Mouse (Mus musculus) monocyte, adult 2 months (primary cell): ENCODE measurements around the gene Dnajb3.

Experiments
- DNase-seq, 2 experiments: peaks; one replicate each; pipeline ENCODE4 v3.0.0; 2022; ENCODE audit warnings: low spot score in 2 of 2, low read depth in 1 of 2

Gene Dnajb3

DNA sequence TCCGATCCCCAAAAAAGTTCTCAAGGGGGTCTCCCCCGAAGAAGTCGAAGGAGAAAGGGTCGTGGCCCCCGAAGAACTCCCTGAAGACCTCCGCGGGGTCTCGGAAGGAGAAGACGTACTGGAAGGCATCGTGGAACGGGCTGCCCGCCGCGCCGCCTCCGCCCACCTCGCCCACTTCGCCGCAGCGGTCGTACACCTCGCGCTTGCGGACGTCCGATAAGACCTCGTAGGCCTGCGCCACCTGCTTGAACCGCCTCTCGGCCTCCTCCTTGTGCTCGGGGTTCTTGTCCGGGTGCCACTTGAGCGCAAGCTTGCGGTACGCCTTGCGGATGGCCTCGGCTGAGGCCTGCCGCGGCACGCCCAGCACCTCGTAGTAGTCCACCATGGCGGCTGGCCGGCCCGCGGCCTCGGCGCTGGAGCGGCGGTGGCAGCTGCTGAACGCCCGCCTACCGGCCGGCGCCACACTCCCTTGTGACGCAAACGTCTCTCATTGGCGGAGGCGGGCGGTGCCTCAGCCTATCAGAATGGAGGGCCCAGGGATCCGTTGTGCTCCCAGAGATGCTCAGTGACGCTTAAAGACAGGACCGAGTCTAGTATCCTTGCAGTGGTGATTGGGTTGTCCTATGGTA lies at the start of gene Dnajb3:
Gene Dnajb3, minus strand, starts transcription at position 489 of the 629 bp plus-strand sequence.
- peak in 1 of 2 experiments; percentile 13 for DNase-seq

DNA sequence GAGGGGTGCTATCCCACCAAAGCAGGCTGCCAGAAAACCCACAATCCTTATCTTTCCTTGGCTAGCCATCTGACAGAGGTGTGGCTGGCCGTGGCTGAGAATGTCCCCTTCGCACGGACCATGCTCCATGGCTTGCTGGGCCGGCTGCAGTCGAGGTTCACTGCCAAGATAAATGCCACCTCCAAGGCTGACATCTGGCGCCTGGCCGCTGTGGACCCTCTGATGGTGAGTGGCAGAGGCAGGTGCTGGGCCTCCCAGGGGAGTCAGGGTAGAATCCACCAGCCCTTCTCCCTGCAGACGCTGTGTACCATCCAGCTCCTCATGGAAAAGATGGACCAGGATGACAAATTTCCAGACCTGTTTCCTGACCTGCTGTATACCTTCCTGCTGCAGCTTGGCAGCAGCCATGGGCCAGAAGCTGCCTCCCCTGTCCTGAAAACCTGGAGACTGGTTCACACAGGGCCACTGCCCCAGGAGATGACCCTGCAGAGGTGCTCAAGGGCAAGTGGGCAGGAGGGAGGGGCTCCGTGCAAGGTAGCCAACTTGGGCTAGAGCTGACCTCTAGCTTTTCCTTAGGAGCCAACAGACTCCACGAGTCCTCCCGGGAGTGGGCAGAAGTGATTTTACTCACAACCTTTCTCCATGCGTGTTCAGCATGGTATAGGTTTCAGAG lies 49.3 kb upstream of the Dnajb3 start:
- no peak for DNase-seq

DNA sequence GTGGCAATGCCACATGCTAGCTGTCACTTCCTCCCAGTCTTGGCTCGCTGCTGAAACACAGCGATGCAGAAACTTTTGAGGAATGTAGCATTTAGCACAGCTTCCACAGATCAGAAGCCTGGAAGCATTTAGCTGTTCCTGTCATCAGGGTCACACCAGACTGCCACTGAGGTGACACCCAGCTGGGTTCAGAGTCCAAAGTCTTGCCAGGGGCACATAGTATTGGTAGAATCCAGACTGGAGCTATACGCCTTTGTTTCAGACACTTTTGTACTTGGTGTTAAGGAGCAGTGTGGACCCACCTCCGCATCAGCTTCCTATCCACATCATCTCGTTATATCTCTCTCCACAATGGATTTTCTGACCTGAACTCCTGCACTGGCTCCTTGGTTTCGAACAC lies 48.0 kb upstream of the Dnajb3 start:
- no peak for DNase-seq

DNA sequence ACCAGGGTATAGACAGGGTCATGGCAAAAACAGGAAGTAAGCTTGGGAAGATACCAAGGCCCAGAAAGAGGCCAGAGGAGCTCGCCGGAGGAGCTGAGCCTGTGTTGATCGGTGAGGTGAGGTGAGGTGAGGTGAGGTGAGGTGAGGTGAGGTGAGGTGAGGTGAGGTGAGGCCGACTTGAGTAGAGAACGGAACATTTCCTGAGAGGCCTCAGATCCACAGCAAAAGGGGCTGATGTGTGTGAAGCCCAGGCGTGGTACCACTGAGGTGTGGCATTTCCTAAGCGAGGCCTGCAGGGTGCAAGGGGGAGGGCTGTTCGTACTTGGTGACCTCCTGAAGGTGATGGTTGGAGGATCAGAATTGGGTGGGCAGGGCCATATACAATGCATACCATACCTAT lies 47.5 kb upstream of the Dnajb3 start:
- no peak for DNase-seq

DNA sequence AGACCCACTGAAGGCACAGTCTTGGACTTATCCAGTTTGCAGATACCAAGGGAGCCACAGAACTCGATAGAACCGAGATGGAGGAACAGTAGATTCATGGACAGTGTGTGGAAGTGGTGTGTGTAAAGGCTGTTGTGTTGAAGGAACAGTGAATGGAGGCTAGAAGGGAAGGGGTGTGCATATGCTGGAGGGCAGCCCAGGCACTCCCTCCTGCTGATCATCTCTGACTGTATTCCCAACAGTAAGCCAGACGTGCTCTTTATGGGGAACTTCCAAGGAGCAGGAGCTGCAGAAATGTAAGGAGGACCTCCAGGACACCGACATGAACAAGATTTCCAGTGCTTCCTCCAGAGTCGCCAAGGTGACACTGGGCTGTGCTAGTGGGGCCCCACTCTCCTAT lies 44.4 kb upstream of the Dnajb3 start:
- no peak for DNase-seq

DNA sequence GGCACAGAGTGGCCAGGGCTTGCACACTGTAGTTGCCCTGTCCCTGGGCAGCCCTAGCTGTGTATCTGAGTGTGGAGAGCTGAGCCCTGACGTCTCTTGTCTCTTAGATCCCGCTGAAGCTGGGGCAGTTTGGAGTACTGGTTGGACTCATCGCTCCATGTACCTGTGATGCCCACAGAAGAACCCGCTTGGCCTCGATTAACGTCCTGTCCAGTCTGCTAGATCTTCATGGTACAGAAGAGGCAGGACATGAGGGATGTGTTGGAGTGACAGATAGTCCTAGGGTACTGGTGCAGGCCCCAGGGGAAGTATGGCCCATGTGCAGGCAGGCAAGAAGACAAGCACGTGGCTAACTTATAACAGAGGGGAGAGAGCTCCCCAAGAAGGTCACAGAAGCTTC lies 44.0 kb upstream of the Dnajb3 start:
- no peak for DNase-seq

DNA sequence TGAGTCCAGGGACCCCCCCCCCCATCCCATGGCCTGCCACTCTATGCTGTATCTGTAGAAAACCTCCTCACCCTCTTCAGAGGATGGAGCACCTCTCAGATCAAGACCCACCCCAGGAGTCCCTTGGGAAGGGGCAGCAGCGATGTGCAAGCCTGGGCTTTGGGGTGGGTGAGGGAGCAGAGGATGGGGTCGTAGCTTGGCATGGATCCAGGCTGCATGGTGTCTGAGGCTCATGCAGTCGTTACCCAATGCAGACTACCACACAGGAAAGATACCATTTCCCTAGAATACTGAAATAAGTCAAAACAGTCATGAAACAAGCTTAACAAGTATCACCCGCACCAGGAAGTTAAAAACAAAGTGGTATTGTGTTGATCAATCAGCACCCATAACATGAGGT lies 43.1 kb upstream of the Dnajb3 start:
- no peak for DNase-seq

DNA sequence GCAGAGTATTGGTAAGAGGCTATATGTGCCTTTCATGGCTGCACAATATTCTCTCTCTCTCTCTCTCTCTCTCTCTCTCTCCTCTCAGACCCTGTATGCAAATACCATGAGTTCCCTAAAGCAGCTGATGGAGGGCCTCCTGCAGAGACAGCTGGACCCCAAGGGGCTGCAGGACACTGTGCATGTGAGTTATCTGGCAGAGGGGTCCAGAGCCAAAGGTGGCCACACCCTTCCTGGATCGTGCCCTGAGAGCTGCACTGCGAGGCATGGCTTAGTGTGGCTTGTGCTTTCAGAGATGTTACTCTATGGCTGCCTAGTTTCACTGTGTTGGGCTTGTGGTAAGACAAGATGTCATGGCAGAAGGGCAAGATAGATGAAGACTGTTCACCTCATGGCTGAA lies 42.1 kb upstream of the Dnajb3 start:
- no peak for DNase-seq

DNA sequence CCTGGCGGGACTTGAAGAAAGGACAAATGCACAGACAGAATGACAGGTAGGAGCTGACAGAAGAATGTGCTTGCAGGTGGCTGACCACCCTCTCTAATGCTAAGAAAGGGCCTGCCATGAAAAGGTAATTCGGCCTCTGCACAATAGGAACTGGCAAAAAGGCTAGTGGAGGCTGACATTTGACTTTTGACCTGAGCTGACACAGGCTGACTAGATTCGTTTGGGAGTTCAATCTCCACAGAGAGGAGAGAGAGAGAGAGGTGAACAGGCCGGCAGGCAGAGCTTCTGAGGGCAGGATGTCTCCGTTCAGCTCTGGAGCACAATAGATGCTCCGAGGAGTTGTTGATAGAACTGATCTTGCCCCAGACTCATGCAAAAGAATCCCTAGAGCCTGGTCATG lies 40.8 kb upstream of the Dnajb3 start:
- DNase-seq: no peak

DNA sequence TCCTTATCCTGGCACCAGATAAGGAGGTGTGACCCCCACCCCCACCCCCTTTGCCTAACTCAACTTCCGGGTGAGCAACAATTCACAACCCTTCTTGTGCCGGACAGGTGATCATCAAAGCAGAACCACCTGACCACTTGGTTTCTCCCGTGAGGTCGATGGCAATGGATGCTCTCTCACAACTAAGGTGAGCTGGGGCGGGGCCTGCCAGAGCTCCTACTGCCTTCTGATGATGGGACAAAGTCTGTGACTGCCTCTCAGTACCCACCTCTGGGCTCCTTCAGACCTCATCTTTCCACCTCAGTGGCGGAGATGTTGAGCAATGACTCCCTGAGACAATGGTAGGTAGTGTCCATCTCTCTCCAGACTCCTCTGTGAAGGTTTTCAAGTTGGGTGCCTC lies 40.3 kb upstream of the Dnajb3 start:
- DNase-seq: no peak

DNA sequence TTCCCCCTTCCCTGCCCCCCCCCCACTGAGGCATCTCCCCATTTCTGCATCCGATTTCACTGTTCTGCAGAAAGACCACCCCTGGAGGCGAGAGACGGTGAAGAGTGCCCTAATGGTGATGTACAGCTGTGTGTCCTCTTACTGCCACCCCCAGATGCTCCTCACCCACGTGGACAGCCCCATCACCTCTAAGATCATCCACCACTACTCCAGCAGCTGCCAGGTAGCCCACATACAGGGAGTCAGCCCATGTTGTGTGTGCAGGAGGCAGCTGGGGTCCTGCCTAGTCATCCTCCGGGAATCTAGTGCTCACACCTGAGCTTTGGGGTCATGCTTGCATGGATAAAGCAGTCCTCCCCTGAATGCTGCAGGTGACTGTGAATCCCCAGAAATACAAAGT lies 38.3 kb upstream of the Dnajb3 start:
- DNase-seq: no peak

DNA sequence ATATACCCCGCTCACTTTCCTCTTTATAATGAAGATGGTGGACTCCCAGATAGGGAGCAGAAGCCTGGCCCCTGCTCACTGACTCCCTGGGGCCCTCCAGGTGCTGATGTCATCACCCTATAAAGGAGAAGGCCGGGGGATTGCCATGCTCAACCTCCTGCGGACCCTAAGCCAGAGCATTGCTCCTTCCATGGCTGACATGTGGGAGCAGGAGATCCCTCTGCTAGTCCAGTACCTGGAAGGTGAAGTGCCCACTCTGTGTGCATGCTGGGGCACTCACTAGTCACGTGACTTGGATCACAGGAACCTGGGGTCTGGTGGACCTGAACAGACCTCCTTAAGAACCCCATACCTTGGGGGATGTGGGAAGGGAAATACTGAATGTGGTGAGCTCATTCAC lies 35.0 kb upstream of the Dnajb3 start:
- no peak for DNase-seq

DNA sequence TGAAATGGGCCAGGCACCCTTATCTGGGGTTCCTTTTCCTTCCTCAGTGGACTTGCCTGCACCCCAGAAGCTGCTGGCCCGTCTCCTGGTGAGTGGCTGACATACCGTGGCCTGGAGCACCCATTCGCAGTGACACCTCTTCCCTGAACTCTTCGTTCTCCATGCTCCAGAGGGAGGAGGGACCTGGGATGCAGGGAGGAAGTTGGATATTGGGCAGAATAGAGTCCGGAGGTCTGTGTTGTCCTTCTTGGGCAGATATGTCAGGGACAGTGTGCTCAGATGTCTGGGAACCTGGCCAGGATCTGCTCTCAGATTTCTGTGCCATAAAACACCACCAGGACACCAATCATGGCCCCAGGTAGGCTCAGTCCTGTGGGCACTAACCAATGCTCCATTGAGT lies 34.5 kb upstream of the Dnajb3 start:
- no peak for DNase-seq

DNA sequence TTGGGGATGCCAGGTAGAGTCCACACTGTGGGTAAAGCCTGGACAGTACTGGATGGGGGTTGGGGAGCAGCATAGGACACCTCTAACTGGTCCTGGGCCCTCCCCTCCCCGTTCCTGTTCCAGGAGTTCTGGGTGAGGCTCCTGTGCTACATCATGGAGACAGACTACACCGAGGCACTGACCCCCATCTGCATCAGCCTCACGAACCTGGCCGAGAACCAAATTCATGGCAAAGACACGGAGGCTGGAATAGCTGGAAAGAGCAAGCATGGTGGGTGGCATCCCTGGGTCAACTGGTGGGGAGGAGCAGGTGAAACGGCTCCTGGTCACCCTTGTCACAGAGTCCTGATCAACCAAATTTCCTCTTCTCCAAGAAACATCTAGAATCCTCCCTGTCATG lies 33.2 kb upstream of the Dnajb3 start:
- no peak for DNase-seq

DNA sequence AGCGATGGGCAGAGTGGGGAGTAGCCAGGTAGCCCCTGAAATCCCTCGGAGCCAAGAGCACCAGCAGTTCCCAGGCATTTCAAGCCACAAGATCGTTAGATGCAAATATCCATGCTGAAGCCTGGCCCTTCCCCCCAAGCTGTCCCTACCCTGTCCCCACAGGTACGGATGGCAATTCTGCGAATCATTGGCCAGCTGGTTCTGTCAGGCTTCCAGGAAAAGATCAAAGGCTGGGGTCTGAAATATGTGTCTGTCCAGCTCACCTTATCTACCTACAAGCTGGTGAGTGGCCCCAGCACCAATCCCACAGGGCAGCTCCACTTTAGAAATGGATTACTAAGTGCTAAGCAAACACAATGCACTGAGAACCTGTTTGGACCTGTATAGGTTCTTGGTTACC lies 31.7 kb upstream of the Dnajb3 start:
- no peak for DNase-seq

DNA sequence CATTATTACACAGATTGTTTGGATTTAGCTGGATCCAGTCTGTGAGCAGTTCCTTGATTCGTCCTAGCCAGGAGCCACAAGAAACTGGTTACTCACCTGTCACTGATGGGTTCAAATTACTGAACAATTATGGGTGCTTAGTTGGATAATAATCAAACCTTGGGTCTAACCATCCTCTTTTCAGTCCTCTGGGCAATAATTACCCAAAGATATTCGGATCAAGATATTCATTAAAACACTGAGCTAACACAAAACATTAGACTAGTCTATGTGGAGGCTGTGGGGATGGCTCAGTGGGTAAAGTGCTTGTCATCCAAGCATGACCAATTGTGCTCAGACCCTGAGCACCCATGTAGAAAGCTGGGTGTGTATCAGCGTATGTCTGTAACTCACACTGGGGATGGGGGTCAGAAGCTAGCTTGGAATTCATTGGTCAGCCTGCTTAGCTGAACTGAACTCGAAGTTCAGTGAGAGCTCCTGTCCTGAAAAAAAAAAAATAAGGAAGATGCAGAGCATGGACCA lies 30.4 kb upstream of the Dnajb3 start:
- DNase-seq: no peak

DNA sequence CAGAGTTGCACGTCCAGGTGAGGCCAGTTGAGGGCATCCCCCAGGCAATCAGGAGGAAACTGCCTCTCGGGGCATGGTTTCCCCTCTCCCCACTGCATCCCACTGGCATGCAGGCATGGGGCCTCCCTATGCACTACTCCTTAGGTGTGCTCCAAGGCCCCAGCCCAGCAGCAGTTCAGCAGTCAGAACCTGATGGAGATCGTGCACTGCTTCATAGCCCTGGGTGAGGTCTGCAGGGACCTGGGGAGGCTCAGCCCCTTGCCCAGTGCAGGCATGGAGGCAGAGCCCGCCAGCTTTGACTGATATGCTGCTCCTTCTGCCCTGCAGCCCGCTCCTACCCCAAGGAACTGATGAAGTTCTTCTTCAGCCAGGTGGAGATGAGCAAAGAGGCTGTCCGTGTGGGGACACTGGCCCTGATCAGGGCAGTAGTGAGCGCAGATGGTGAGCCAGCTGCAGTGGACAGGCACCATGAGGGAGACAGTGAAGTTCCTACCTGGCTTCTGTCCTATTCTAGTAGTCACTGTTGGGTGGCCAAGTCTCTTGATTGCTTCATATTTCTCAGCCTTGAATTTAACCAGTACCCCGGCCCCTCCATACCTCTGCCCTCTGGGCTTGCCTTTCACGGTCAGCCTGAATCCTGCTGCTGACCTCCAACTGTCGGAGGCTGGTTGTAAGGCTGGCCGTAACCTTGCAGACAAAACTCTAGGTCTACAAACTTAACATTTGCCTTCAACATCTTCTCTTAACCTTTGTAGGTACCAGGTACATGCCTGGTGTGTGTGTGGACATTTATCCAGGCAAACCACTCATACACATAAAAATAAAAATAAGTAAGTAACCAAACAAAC lies 29.7 kb upstream of the Dnajb3 start:
- no peak for DNase-seq

DNA sequence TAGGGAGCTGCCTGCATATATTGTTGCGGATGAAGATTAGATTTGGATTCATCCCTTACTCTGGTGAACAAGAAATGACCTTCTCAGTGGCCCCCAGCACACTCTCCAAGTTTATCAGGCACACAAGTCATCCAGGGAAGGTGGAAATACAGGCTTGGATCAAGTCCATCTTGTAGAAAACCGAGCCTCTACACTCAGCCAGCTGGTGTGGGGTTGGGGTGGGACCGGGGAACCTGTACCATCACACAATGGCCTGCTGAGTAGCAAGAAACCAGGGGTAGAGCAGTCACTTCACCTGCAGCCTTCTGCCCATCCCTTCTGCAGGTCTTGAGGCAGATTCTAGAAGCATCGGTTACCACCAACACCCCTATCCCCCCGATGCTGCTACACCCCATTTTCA lies 29.1 kb upstream of the Dnajb3 start:
- DNase-seq: no peak

DNA sequence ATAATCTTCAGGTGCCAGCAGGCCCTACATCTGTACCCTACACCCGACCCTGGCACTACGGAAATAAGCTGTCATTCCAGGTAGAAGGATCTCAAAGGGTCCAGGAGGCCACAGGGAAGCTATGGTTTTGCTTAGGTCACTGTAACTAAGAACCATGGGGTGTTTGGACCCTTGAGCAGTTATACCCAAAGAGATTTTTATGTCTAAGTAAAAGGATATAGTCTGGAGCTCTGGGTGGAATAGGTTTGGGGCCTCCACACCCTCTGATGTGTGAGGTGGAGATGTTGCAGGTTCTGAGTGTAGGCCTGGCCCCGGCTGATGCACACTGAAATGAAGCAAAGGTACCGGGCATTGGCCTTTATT lies 28.6 kb upstream of the Dnajb3 start:
- DNase-seq: no peak

DNA sequence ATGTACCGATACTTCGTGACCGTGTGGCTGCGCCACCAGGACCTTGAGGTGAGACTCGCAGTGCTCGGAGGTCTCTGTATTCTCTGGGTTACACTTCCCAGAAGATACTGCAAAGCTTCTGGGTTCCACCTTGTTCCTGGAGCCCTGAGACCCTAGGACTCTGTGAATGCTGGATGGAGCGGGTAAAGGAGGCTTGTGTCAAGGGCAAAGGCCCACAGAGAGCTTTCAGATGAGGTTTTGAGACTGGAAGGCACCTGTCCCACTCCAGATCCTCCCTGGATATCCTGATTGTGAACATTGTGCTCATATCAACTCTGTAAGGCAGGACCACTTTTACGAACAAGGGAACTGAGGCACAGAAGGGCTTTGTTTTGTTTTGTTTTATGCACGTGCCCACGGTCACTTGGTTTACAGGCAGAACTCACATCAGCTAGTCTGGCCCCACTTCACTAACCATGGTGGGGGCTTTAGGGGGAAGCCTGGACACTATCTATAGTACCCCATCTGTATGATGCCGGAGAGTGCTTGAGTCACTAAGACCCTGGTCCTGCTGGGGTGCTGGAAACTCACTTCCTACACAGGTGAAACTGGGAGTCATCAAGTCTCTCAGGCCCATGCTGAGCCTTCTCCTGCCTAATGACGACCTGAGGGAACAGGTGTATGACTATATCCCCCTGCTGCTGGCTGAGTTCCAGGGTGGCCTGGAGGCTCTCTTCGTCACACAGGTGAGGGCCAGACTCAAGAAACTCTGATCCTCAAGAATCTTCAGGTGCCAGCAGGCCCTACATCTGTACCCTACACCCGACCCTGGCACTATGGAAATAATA lies 28.1 kb upstream of the Dnajb3 start:
- DNase-seq: no peak

DNA sequence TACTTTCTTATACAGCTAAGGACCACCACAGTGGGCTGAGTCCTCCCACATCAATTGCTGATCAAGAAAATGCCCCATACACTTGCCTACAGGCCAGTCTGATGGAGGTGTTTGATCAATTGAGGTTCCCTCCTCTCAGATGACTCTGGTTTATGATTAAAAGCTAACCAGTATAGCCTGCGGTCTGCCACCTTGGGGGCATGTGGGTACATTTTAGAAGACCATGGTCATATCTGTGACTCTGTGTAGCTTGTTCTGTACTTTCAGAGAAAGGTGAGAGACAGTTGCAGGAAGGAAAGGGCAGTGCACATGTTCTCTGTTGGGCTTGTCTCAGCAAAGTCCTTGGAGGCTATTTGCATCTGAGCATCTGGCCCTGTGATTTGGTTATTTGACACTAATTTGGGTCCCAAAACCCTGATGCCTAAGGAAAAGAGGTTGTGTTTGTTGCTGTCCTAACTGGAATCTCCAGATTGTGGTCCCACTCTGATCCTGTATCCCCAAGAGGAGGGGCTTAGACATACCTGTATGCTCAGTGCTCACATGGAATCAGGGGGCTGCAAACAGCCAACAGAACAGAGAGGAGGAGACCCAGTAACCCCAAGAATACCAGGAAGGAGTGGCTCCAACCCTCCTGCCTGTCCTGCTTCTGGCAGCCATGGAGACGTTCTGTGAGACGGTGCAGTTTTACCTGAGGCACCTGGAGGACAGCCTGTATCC lies 27.2 kb upstream of the Dnajb3 start:
- DNase-seq: no peak
